Mouse (Mus musculus) 416B (cell line): Measurements from ENCODE around the gene Wdr31.

Experiments used
- DNase-seq: peaks from one replicate; pipeline ENCODE4 v3.0.0; 2011; ENCODE audit warnings: low read depth

Gene Wdr31

DNA sequence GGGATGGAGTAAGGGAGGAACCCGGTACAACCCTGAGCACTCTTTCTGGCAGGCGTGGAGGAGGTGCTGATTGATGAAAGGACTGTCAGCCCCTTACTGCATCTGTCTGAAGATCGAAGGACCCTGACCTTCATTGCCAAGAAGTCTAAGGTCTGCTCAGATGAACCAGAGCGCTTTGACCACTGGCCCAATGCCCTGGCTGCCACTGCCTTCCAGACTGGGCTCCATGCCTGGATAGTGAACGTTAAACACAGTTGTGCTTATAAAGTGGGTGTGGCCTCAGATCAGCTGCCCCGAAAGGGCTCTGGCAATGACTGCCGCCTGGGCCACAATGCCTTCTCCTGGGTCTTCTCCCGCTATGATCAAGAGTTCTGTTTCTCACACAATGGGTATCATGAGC, 25.2 kb upstream of the Wdr31 start:
- DNase-seq, result no peak

DNA sequence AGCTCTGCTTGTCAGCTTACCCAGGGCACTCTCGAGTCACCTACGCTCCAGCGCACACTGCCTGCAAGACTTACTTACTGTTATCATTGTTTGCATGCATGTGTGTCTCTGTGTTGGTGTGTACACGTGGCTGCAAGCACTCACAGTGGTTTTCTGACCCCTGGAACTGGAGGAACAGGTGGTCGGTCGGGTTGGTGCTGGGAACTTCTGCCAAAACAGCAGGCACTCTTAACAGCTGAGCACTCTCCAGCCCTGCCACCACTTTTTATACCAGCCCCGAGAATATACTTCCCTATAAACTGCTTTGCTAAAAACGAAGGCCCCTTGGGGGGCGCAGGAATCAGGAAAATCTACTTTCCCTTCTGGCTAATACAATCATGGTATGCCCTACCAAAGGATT, 23.5 kb upstream of the Wdr31 start:
- no peak for DNase-seq

DNA sequence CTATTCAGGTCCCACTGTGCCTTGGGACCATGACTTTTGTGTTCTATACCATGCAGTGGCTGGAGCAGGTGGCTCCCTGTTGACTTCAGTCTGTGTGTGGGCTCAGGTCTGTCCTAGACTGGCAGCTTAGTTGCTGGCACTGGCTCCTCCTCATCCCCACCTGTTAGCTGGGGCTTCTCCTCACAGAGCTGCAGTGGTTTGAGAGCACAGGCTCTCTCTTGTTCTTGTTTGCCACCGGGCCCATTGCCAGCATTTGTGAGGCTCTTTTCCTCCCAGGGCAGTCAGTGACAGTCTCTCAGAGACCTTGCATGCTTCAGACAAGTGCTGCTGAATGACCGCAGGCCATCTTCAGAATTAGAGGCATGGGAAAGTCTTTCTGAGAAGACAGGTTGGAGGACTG, 22.0 kb upstream of the Wdr31 start:
- no peak for DNase-seq

DNA sequence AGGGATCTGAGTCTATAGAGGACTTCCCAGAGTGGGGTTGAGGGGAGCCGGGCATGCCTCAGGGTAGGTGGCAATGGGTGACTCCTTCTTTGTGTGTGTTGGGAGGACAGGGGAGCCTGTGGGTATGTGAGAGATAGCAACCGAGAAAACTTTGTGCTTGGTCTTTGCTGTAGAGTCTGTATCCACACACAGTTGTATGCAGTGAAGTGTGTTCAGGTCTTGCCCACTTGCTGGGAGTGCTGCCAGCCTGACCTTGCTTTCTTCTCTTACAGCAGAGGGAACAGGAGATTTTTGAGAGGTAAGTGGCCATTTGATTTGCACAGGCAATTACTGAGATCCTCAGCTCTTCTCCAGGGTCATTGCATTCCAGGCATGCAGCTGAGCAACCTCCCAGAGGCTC, 17.2 kb upstream of the Wdr31 start:
- no peak for DNase-seq

DNA sequence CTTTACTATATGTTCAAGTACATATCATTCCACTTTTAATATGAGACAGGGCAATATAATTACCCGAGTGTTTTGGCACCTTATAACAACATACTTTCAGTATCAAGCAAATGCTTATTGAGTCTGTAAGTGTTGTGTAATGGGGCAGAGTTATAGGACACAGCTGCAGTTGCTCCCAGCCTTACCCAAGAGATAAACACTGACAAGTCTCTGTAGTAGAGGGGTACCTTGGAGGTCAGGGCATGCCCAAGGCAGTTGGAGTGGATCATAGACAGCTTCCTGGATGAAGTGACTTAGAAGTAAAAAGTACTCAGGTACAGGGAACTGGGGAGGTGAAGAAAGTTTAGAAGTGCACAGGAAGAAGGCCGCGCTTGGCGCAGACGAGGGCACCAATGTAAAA, 16.5 kb upstream of the Wdr31 start:
- no peak for DNase-seq

DNA sequence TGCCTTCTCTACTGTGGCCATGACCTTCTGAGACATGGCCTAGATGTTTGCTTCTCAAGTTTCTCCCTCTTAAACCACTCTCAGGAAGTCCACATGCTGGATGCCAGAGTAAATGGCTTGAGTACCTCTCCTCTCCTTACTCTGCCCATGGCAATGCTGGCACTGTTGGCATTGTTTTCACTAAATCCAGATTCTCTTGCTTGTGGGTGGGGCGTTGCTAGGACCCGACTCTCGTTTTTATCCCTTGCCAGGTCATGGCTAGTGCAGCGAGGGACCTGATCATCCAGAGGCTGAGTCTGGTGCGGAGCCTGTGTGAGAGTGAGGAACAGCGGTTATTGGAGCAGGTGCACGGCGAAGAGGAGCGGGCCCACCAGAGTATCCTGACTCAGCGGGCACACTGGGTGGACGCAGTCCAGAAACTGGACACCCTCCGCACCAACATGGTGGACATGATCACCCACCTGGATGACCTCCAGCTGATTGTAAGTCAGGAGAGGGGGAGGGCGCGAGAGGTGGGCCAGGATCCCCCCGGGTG, 15.5 kb upstream of the Wdr31 start:
- DNase-seq, result no peak

DNA sequence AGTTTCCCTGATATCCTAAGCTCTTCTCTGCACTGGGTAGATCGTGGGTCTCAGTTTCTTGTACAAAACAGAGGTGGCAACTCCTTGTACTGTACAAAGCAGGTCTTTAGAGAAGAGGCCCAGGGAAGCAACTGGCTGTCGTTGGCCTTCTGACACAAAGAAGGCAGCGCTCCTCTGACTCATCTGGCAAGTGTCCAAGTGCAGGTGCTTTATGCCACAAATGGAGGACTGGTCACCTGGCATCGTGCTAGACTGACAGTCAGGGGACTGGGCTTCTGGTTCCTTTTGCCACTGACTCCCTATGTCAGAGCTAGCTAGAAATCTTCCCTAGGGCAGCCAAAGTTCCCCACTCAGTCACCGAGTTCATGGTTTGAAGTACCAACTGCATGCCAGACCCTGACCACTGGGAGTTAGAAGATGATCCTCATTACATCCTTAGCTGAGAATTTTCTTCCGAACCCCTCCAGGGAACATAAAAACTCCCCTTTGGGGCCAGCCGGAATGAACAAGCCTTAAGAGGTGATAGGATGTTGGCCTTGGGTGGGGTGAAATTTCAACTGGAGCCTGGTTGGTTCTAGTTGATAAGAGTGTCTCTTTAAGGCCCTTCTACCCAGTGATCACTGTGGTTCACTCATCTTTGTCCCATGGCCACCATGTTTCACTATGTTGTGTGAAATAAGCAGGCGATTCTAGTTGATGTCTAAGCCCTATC, 14.9 kb upstream of the Wdr31 start:
- DNase-seq, result peak; percentile 33

DNA sequence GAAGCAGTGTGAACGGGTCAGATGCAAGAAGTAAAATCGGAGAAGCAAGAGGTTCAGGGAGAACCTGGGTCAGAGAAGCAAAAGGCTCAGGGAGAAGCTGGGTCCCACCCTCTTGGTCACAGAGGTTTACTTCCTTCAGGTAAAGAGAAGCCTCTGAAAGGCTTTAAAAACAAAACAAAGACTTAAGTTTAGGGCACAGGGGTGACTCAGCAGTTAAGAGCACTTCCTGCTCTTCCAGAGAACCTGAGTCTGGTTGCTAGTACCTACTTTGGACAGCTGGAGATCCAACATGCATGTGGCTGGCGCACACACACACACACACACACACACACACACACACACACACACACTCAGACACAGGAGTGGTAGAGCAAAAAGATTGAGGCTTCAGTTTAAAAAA, 14.2 kb upstream of the Wdr31 start:
- DNase-seq, result peak; percentile 67

DNA sequence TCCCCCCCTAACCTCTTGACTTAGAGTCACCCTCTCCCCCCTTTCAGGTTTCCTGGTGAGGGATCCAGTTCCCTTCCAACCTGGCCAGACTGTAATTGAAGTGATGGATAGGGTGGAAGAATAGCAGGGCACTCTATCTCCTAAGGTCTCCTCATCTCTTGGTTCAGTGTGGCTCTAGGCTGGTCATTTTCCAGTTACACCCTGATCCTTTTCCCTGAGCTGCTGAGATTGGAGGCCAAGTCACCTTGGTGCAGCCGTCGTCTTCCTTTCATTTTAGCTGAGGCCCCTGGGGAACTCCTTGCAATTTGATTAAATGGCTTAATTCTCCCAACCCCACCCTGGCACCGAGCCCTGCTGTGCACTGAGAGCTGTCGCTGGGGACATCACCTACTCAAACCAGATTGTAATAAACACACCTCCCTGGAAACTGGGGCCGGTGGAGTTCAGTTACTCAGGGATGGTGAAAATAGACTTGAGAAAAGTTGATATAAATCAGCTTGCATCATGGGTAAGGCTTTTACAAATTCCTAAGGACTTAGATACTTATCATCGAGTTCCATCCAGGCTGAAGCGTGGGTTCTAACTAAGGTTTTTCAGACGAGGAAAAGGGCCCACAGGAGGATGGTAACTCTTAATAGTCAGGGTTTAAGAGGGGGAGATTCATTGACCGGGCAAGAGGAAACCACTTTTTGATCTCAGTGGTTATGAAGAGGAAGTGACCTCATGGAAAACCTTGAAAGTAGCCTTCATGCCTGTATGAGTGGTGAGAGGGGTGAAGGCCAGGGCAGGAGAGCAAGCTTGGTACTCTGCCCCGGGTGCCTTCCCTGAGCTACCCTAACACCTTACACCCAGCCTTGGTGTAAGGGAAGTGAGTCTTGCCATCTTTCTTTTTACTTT, 10.3 kb upstream of the Wdr31 start:
- DNase-seq, result peak; percentile 98

DNA sequence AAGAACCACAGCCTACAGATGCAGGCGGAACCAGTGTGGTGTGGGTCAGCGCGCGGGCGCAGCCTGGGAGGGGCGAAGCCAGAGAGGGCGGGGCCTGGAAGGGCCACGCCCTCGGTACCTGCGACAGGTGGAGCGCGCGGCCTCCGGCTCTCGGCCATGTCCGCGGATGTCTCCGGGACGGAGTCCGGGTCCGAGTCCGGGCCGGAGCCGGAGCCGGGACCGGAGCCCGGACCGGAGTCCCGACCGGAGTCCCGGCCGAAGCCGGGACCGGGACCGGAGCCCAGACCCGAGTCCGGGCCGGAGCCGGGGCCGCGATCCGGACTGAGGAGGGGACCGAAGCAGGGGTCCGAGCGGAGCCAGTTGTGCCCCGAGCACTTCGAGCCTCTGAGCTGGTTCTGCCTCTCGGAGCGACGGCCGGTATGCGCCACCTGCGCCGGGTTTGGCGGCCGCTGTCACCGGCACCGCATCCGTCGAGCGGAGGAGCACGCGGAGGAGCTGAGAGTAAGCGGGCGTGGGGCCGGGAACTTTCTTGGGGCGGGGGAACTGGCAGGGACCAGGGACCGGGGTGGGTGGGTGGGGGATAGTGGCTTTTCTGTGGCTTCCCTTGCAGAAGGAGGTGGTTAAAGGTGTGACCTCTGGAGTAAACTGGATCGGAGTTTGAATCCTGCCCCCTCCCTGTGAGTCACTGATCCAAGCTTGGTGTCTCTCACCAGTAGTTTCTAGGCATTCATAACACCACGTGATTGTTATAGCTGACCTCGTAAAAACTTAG, 9.4 kb upstream of the Wdr31 start, which contains the start of gene Bspry:
Gene Bspry (plus strand): TSS at position 117 of the 772 bp plus-strand sequence.
- DNase-seq, result peak; percentile 77

DNA sequence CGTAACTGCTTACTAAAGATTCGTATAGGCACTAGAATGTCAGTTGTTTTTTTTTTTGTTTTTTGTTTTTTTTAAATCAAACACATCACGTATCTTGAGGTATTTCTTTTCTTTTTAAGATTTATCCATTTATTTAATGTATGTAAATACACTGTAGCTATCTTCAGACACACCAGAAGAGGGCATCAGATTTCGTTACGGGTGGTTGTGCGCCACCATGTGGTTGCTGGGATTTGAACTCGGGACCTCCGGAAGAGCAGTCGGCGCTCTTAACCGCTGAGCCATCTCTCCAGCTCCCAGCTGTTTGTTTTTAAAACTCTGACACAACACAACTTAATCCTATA, 8.9 kb upstream of the Wdr31 start:
- peak; percentile 84 for DNase-seq

DNA sequence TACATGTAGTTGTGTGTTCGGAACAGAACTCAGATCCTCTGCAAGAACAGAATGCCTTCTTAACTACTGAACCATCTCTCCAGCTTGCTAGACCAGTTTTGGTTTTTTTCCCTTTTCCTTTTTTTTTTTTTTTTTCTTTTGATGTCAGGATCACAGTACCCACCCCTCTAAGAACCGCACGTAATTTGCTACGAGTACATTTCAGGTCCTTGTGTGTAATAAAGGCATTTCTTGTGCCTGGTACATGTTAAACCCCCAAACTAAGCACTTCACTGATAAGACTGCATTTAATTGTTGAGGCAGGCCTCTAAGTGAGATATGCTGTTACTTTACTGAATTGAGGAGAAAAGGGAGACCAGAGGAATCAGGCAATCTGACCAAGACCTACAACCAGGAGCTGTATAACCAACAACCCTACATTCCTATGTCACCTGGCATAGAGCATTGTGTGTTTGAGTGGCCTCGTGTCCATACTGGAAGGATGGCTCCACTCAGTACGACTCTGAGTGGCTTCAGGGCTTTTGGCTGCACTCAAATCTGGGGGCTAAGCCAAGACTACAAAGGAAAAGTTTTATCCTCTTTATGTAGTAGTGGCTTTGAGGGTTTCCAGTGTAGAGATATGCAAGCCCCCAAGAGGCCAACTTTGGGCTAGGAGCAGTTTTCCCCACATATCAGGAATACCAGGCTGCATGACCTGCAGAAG, 7.0 kb upstream of the Wdr31 start:
- DNase-seq, result no peak

DNA sequence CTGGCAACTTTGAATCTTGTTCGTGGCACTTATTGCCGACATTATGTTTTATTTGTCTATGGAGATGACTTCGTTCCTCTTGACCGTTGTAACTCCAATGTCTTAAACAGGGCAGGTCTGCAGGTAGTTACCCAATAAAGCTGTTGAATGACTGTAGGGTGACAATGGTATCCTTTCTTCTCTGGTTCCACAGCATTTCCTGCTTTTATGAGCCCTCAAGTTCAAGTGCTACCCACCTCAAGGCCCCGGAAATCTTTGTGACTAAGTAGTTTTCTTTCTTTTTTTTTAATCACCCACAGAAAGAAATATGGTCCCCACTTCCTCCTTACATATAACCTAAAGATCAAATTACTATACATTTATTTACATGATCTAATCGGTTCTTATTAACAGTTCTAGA, 5.1 kb upstream of the Wdr31 start:
- peak; percentile 37 for DNase-seq

DNA sequence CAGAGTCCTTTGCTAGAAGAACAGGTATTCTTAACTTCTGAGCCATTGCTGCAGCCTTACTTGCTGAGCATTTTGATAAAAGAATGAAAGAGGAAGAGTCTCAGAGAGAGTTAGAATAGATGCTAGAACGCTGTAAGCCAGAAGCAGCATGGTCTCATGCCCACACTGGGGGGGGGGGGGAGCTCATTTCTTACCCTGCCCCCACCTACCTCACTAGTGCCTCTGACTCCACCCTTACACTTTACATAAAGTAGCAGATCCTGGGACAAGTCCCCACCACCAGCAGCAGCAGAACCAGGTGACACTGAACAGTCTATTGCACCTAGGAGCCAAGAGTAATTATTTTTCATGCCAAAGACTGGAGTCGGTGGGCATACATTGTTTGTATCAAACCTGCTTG, 4.4 kb upstream of the Wdr31 start:
- DNase-seq, result no peak

DNA sequence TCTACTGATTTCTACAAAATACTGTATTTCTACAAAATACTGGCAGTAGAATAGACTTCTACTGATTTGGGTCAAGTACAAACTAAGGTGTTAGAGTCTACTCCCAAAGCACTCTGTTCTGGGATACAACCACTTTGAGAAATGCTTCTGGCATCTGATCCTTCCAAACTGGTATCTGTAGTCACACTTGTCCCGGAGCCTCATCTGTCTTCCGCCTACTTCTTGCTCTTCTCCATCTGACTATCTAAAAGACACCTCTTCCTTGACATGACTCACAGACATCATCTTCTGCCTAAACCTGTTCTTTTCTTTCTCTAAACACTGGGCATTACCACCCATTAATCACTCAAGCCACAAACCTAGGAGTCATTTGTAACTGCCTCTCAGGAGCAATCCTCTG, 1.4 kb upstream of the Wdr31 start:
- DNase-seq, result no peak

DNA sequence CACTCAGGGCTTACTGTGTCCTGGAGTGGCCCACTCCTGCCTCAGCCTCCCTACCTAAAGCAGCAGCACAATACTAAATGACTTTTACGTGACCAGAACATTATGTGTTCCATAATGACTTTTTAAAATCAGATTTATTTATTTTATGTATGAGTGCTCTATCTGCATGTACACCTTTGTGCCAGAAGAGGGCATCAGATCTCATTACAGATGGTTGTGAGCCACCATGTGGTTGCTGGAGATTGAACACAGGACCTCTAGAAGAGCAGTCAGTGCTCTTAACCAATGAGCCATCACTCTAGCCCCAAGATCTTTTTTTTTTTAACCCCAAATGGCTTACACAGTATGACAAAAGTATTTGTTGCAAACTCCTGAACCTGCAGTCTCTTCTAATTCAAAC, 2.5 kb downstream of the Wdr31 start:
- peak; percentile 28 for DNase-seq

DNA sequence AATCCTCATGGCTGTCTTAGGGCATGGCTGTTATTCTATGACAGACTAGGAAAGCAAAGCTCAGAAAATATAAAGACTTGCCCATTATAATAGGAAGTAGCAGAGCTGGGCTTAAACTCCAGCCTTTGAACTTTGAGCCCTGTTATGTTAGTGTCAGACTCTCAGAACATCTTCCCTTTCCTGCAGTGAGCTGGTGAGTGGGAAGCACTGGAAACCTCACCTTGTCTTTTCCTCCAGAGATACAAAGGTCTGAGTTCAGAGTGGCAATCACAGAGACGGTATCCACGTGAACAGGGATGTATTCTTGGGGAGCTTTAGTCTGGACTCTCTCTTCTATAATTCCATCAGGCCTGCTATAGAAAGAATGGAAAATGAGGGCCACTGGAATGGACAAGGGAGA, 7.6 kb downstream of the Wdr31 start:
- no peak for DNase-seq

DNA sequence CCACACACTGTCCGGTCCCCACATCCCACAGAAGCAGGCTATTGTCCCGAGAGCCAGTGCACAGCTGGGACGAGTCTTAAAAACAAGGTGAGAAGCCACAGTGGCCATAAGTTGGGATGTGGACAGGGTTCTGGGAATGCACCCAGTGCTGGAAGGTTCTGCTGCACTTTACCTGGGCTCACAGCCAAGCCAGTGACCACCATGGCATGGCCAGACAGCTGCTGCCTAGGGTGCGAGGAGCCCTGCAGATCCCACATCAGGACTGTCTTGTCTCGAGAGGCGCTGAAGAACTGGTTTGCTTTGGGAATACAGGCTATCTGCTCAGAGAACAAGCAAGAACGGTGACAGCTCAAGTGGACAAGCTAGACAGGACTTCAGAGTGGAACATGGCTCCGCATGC, 10.3 kb downstream of the Wdr31 start:
- no peak for DNase-seq

DNA sequence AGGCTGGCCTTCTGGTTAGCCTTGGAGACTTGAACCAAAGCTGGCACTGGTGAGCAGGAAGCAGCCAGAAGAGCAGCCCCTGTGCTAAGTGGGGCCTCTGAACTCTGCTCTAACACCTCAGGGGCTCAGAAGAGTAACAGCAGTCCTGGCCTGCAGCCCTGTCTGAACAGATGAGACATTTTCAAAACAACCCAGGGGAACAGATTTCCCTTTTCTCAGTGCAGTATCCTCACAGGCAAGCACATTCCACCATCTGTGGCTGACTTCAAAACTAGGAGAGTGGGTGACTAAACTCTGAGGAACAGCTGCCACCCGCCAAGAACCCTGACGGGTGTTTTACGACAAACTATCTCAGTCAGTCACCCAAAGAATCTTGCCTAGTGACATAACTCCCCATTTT, 11.6 kb downstream of the Wdr31 start:
- DNase-seq, result no peak

DNA sequence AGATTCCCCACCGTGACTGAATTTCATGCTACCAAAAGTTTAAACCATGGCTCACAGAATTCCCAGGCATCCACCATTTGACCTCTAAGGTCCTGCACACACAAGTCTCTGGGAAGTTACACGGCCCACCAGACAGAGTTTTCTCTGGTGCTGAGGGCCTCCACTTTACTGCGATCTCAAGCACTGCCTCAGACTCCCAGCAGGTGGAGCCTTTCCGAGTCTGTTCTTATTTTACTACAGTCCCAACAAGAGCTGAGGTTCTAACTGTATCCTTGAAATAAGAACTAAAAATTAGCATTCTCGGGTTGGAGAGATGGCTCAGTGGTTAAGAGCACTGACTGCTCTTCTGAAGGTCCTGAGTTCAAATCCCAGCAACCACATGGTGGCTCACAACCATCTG, 15.7 kb downstream of the Wdr31 start:
- peak; percentile 66 for DNase-seq

DNA sequence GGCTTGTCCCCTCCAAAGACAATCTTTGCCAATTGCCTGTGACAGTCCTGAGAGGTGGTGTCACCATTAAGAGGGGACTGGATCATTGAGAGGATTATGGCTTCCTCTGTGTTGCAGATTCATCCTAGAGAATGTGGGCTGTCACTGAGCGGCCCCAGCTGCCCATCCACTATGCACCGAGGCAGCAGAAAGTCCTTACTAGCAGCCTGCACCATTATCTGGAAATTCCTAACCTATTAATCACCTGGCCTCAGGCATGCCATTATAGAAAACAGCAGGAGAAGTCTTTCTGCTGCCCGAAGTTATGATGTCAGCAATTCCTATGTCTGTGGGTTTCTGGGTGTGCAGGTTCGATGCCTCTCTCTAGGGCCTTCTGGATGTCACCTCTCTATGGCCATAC, 29.7 kb downstream of the Wdr31 start:
- no peak for DNase-seq

DNA sequence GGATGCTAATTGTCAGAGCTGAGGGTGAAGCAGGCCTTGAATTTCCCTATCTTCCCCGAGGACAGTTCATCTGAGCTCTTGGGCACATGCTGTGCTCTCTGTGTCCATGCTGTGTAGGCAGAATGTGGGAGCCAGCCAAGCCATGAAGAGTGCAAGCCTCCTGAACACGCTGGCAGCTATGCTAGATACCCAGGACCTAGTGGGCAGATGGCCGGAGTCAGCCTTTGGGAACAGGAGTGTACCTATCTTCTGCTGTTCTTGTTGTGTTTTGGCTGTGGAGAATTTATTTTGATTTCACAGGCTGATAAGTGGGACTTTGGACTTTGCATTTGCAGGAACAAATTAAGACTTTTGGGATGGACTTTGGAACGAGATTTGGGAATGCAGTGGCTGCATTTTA, 30.2 kb downstream of the Wdr31 start:
- no peak for DNase-seq
